Mouse (Mus musculus) G1E-ER4 (cell line): Measurements from ENCODE around the gene Qrich2. TPM values are rescaled to one million over a fixed set of nuclear protein-coding genes. Genes with fewer than 3 reads are reported as not detected.

Experiments used
- GATA1 ChIP-seq: IDR thresholded peaks from one replicate; pipeline ENCODE4 v1.8.0; 2012; ENCODE audit warnings: low read length, inconsistent platforms
- polyA plus RNA-seq: library from polyadenylated mRNA; stranded (reverse); fragments of >175 nt; gene quantifications from 2 replicates; pipeline ENCODE4 v1.2.3, GENCODE M21; 2012

The Qrich2 gene
- polyA plus RNA-seq, 1 experiment, result not detected

GRCm38 (mm10) chr11:116439269-116440240, 26.5 kb downstream of the Qrich2 start:
- TF ChIP-seq GATA1, result no peak

GRCm38 (mm10) chr11:116437541-116437940, 28.5 kb downstream of the Qrich2 start:
- no peak for TF ChIP-seq GATA1

GRCm38 (mm10) chr11:116436725-116437331, 29.2 kb downstream of the Qrich2 start:
- no peak for TF ChIP-seq GATA1

- peak; percentile 55 for TF ChIP-seq GATA1
Observed at GRCm38 (mm10) chr11:116435992-116436724, 29.9 kb downstream of the Qrich2 start.

GRCm38 (mm10) chr11:116434967-116435752, 30.9 kb downstream of the Qrich2 start:
- no peak for TF ChIP-seq GATA1

- no peak for TF ChIP-seq GATA1
Observed at GRCm38 (mm10) chr11:116434287-116434966, 31.6 kb downstream of the Qrich2 start.

- no peak for TF ChIP-seq GATA1
Observed at GRCm38 (mm10) chr11:116433356-116434286, 32.4 kb downstream of the Qrich2 start, which contains the start of gene Ubald2. Gene Ubald2 (plus strand): TSS chr11:116434094.

- TF ChIP-seq GATA1, result no peak
Observed at GRCm38 (mm10) chr11:116432593-116433355, 33.3 kb downstream of the Qrich2 start.

- no peak for TF ChIP-seq GATA1
Observed at GRCm38 (mm10) chr11:116432127-116432526, 33.9 kb downstream of the Qrich2 start.

- no peak for TF ChIP-seq GATA1
Observed at GRCm38 (mm10) chr11:116431428-116432077, 34.5 kb downstream of the Qrich2 start.

- TF ChIP-seq GATA1, result no peak
Observed at GRCm38 (mm10) chr11:116430723-116431427, 35.2 kb downstream of the Qrich2 start.
